Mouse (Mus musculus) heart, postnatal 0 days (tissue): ENCODE measurements around the gene Gm10518. TPM values are rescaled to one million over a fixed set of nuclear protein-coding genes. Genes with fewer than 3 reads are reported as not detected.
"Not testable (repeated sequence)": the region's sequence is repeated elsewhere in the genome, so short reads cannot be mapped to it uniquely, and the experiment has no call there.

ENCODE experiments used
- ATAC-seq: fragments of 200-750 bp; cut with Nextera tagmentation; 2 replicates; pipeline ENCODE4 v1.8.0; 2017; ENCODE audit warnings: low read depth, moderate number of reproducible peaks, moderate library complexity; ENCODE audit not compliant: insufficient read depth
- DNase-seq: peaks from one replicate; pipeline ENCODE4 v3.0.0-alpha.2; 2016; ENCODE audit warnings: low spot score
- H3K27ac ChIP-seq: fragments of 300-500 bp; sonication (generic); 2 replicates; pipeline ENCODE4 v1.5.1; 2014; ENCODE audit warnings: low read depth, mild to moderate bottlenecking
- H3K27me3 ChIP-seq: fragments of 300-500 bp; sonication (generic); 2 replicates; pipeline ENCODE4 v1.6.1; 2014; ENCODE audit warnings: low read length, mixed read lengths; ENCODE audit not compliant: control insufficient read depth, insufficient read depth
- H3K36me3 ChIP-seq: fragments of 300-500 bp; sonication (generic); replicated peaks from 2 replicates; pipeline ENCODE4 v1.6.1; 2014; ENCODE audit warnings: low read length, mixed read lengths; ENCODE audit not compliant: control insufficient read depth, insufficient read depth
- H3K4me1 ChIP-seq: fragments of 300-500 bp; sonication (generic); 2 replicates; pipeline ENCODE4 v1.6.1; 2014; ENCODE audit warnings: antibody characterized with exemption; ENCODE audit not compliant: control insufficient read depth, insufficient read depth
- H3K4me2 ChIP-seq: fragments of 300-500 bp; sonication (generic); 2 replicates; pipeline ENCODE4 v1.6.1; 2014; ENCODE audit warnings: low read depth, mild to moderate bottlenecking, low read length, moderate library complexity
- H3K4me3 ChIP-seq: fragments of 300-500 bp; sonication (generic); 2 replicates; pipeline ENCODE4 v1.5.1; 2014; ENCODE audit warnings: low read depth, low read length
- H3K9ac ChIP-seq: fragments of 300-500 bp; sonication (generic); replicated peaks from 2 replicates; pipeline ENCODE4 v1.6.1; 2014; ENCODE audit warnings: low read depth, low read length, mixed read lengths
- H3K9me3 ChIP-seq: fragments of 300-500 bp; sonication (generic); replicated peaks from 2 replicates; pipeline ENCODE4 v1.6.1; 2016; ENCODE audit warnings: low read length; ENCODE audit not compliant: control insufficient read depth
- CTCF ChIP-seq: IDR thresholded peaks from 2 replicates; pipeline ENCODE4 v1.5.1; 2016; ENCODE audit warnings: antibody characterized with exemption, control low read depth, low read depth
- EP300 ChIP-seq: IDR thresholded peaks from 2 replicates; pipeline ENCODE4 v1.6.1; 2016; ENCODE audit warnings: antibody characterized with exemption, low read depth
- WGBS: fragments of 180-500 bp; shearing (Covaris S2); extraction: QIAGEN DNeasy Blood & Tissue Kit; methylation state at CpG from one replicate; pipeline ENCODE4 v1.1.7; 2014; 5-methylcytosine and 5-hydroxymethylcytosine counted together
- polyA plus RNA-seq: library from polyadenylated mRNA; unstranded; fragments of >200 nt; fragmentation: Nextera tagmentation; extraction: Ambion mirVana; gene quantifications from 2 replicates; pipeline ENCODE4 v1.2.1, GENCODE M21; 2015
- total RNA-seq: library from RNA; depleted of rRNA; stranded (reverse); fragments of >200 nt; gene quantifications from 2 replicates; pipeline ENCODE4 v1.2.3, GENCODE M21; 2014; ENCODE audit warnings: low replicate concordance

Gm10518 gene
- total and polyA plus RNA-seq, 2 experiments from 2014 or later = 0.14 TPM; not detected in 1

DNA sequence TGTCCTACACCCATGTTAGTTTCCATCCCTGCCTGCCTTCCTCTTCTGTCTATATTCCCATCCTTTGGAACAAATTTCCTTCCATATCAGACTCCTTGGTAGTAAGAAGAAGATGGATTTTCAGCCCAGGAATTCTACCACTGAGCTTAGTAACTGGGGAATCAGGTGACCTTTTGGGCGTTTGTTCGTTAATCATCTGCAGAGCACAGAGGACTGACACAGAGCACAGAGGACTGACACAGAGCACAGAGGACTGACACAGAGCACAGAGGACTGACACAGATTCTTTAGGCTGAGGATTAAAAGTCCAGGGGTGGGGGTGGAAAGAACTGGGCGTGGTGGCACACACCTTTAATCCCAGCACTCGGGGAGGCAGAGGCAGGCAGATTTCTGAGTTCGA lies 2.6 kb downstream of the Gm10518 start:
- no peak for DNase-seq
- H3K4me2 ChIP-seq = no peak overlapping the region
- H3K9ac ChIP-seq = no peak overlapping the region
- peaks cover 7% of the 10 kb centered on the region for H3K4me1 ChIP-seq
- H3K4me3 ChIP-seq = no peak overlapping the region
- 77% methylated on average over 5 of the region's 5 CpGs for WGBS
- H3K9me3 ChIP-seq = no peaks in the 10 kb centered on the region
- H3K27me3 ChIP-seq = no peaks in the 10 kb centered on the region
- H3K27ac ChIP-seq = no peak overlapping the region
- TF ChIP-seq EP300 (no peak), CTCF (no peak)
- H3K36me3 ChIP-seq = no peaks in the 10 kb centered on the region
- no peak for ATAC-seq

DNA sequence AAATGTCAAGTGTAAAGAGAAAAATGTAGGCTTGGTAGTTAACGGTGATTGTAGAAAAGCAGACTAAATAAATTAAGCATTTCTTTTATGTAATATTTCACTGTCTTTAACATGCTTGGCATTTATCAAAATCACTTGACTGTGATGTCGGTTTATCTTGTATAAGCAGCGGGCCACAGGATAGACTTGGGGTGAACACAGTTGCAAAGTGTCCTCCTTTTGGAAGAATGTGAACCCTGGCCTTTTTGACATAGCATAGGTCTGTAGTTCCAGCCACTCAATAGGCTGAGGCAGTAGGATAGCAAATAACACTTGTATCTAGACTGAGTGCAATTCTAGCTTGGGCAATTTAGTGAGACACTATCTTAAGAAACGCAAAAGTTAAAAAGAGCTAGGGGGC lies 4.3 kb downstream of the Gm10518 start:
- H3K4me1 ChIP-seq = 0 out of 2 replicates have a peak, but pooled peaks cover under 1% of the 10 kb centered on the region
- no peak for ATAC-seq
- TF ChIP-seq EP300 = no peak
- TF ChIP-seq CTCF = no peak
- WGBS = 64% methylated on average over 4 of the region's 4 CpGs
- H3K4me2 ChIP-seq = no peak overlapping the region
- H3K36me3 ChIP-seq = no peaks in the 10 kb centered on the region
- no peaks in the 10 kb centered on the region for H3K27me3 ChIP-seq
- no peak for DNase-seq
- H3K27ac ChIP-seq = no peak overlapping the region
- H3K9me3 ChIP-seq = no peaks in the 10 kb centered on the region
- no peak overlapping the region for H3K4me3 ChIP-seq
- no peak overlapping the region for H3K9ac ChIP-seq

DNA sequence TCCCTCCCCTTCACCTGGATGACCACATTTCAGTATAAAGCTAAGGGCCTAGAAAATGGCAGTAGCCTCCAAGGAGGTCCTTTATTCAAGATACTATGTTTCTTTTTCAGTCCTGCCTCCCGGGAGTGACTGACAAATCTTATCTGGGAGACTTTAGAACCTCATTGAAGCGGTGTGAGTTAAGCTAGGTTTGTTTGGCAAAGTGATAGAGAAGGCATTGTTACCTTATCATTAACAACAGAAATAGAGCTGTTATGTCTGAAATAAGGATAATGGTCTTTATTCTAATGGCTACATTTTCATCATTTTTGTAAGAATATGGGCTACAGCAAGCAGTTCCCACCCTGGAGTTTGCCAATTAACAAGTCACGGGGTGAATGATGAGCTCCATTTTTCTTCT lies 5.1 kb downstream of the Gm10518 start:
- no peaks in the 10 kb centered on the region for H3K36me3 ChIP-seq
- TF ChIP-seq CTCF (no peak), EP300 (no peak)
- H3K9me3 ChIP-seq = no peaks in the 10 kb centered on the region
- H3K4me2 ChIP-seq = no peak overlapping the region
- H3K27me3 ChIP-seq = no peaks in the 10 kb centered on the region
- no peak for DNase-seq
- 45% methylated on average over 3 of the region's 3 CpGs for WGBS
- H3K9ac ChIP-seq = no peak overlapping the region
- H3K27ac ChIP-seq = no peak overlapping the region
- no peak overlapping the region for H3K4me3 ChIP-seq
- H3K4me1 ChIP-seq = no peaks in the 10 kb centered on the region
- no peak for ATAC-seq

DNA sequence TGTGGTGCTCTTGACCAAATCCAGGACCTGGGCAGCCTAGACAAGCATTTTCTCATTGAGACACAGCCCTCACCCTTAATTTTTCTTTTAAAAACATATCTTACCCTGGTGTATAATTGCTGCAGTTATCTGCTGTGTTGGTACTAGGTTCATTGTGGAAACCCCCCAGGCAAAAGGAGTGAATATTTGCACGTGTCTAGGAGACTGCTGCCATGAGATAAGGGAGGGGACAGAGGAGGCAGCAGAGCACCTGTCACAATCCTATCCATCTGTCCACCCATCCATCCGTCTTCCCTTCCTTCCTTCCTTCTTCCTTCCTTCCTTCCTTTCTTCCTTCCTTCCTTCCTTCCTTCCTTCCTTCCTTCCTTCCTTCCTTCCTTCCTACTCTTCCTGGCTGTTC lies 10.2 kb downstream of the Gm10518 start:
- Histone ChIP-seq H3K9ac (no peak overlapping the region), H3K27me3 (no peaks in the 10 kb centered on the region), H3K4me2 (no peak overlapping the region), H3K4me3 (no peak overlapping the region), H3K9me3 (no peaks in the 10 kb centered on the region; the same call in 1 of the 2 replicates), H3K4me1 (no peaks in the 10 kb centered on the region), H3K36me3 (no peaks in the 10 kb centered on the region), H3K27ac (no peak overlapping the region)
- DNase-seq (no peak), ATAC-seq (no peak)
- WGBS = 21% methylated on average over 2 of the region's 2 CpGs
- TF ChIP-seq CTCF (no peak), EP300 (no peak)

DNA sequence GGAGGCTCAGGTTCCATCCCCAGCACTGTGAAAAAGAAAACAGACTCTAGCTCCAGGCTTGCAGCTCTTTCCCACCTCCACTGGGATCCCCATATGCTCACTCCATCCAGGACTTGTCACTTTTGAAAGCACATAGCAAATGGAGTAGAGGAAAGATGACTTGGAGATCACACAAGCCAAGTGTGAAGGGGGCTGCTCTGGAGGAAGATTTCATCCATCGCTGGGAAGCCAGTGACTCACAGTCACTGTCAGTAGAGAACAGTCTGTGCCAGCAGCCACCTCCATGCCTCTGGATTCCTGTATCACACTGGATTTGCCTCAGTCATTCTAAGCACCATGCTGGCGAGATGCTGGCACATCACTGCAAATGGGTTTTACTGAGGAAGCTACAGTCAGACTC lies 11.4 kb downstream of the Gm10518 start:
- Histone ChIP-seq H3K9me3 (no peaks in the 10 kb centered on the region; the same call in 1 of the 2 replicates), H3K27ac (no peak overlapping the region), H3K36me3 (no peaks in the 10 kb centered on the region), H3K4me2 (no peak overlapping the region), H3K9ac (no peak overlapping the region), H3K27me3 (no peaks in the 10 kb centered on the region), H3K4me1 (no peaks in the 10 kb centered on the region), H3K4me3 (no peak overlapping the region)
- DNase-seq (no peak), ATAC-seq (no peak)
- 77% methylated on average over 2 of the region's 2 CpGs for WGBS
- TF ChIP-seq CTCF = no peak
- no peak for TF ChIP-seq EP300

DNA sequence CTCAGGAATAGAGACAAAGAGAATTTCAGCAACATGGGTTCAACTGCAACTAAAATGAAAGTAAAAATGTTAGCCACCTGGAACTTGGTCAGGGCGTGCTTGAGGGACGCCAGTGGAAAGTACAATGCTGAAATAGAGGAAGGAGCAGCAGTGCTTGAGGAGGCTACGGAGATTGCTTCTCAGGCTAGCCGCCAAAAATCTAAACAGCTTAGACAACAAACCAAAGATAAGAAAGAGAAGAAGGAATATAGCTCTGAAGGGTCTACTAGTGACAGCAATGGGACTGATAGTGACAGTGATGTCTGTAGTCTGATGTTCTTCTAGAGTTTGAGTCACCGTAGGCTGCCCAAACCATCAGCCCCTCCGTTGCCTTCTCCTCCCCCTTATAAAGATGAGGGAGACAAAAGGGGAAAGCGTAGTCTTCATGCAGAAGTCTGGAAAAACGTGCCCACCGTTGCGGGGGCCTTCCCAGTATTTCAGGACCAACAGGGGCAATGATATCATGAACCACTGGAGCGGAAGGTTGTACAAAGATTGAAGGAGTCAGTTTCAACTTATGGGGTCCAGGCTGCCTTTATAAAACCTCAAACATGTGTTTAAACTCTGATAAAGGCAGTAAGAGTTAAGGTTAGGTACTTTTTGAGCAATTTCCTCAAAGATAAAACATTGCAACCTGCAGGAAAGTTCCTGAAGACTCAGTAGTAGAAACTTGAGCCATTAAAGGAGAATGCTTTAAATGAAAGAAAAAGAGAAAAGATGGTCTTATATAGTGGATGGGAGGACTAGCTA lies 15.5 kb downstream of the Gm10518 start:
- not testable (repeated sequence) for H3K36me3 ChIP-seq, ATAC-seq, H3K4me2 ChIP-seq, H3K27ac ChIP-seq, H3K9ac ChIP-seq, DNase-seq, H3K9me3 ChIP-seq, H3K4me3 ChIP-seq, H3K4me1 ChIP-seq, H3K27me3 ChIP-seq
- WGBS = 87% methylated on average over 11 of the region's 11 CpGs
